Mouse (Mus musculus): Measurements from ENCODE around the gene Mindy4b-ps. TPM values are rescaled to one million over a fixed set of nuclear protein-coding genes. Genes with fewer than 3 reads are reported as not detected.
A peak's percentile ranks its signal among the peaks of the same experiment; 100 is the strongest.

Mindy4b-ps gene
- total and polyA plus RNA-seq, 2 experiments from 2014 or later, result 0.52 TPM; not detected in 1

DNA sequence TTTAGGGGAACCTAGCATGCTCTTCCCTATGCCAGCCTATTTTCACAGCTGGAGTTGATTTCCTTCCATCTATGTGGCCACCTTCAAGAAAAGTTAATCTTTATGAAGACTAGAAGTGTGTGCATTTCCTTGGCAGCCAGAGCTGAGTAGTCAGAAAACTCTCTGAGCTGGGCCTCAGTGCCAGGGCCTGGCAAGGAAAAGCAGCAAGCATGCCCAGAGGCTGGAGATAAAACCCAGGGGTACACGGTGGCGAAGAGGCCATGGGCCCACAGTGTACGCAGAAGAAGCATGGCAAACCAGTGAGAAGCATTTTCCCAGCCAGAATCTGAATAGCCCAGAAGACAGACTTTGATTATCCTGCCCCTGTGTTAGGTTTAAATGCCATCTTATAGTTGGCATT is 7.9 kb downstream of the Mindy4b-ps start:
- 78% methylated on average over 3 of the region's 3 CpGs for WGBS
- DNase-seq (ENCODE audit: low spot score), result no peak
- no peak for TF ChIP-seq CTCF (IDR thresholded peaks at IDR 0.05)
- Histone ChIP-seq H3K9me3 (ENCODE audit: low read length) (no peaks in the 10 kb centered on the region), H3K27ac (ENCODE audit: low read depth, low read length) (no peak overlapping the region), H3K9ac (replicated peaks; ENCODE audit: low read length, poor library complexity, severe bottlenecking) (no peak overlapping the region), H3K4me3 (ENCODE audit: low read depth, low read length) (no peak overlapping the region), H3K4me1 (ENCODE audit: insufficient read depth, low read length) (0 out of 2 replicates have a peak, but pooled peaks cover 4% of the 10 kb centered on the region), H3K4me2 (ENCODE audit: low read depth, low read length, poor library complexity, severe bottlenecking) (no peak overlapping the region), H3K36me3 (ENCODE audit: insufficient read depth, low read length) (no peaks in the 10 kb centered on the region), H3K27me3 (ENCODE audit: insufficient read depth, low read length) (no peaks in the 10 kb centered on the region)
- ATAC-seq (ENCODE audit: low FRiP score), result no peak

DNA sequence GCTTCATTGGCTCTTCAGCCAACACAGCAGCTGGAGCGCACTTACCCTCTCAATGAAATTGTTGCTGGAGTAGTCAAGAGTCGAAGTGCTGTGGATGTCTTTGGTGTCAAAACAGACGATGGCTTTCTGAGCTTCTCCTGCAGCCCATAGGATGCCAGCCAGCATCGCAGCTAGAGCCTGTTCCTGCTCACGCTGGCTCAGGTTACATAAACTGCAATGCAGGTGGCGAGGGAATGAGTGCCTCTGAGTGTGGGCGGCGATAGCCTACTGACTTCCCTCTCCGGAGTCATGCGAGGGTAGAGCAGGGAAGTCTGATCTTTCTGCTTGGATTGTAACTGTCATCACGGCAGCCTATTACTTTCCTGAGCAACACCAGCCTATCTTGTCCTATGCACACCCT is 11.8 kb downstream of the Mindy4b-ps start:
- no peak for TF ChIP-seq CTCF (IDR thresholded peaks at IDR 0.05)
- Histone ChIP-seq H3K27me3 (ENCODE audit: insufficient read depth, low read length) (no peaks in the 10 kb centered on the region), H3K4me2 (ENCODE audit: low read depth, low read length, poor library complexity, severe bottlenecking) (no peak overlapping the region), H3K4me3 (ENCODE audit: low read depth, low read length) (no peak overlapping the region), H3K27ac (ENCODE audit: low read depth, low read length) (no peak overlapping the region), H3K9me3 (ENCODE audit: low read length) (no peaks in the 10 kb centered on the region), H3K9ac (replicated peaks; ENCODE audit: low read length, poor library complexity, severe bottlenecking) (no peak overlapping the region), H3K4me1 (ENCODE audit: insufficient read depth, low read length) (0 out of 2 replicates have a peak, but pooled peaks cover 4% of the 10 kb centered on the region), H3K36me3 (ENCODE audit: insufficient read depth, low read length) (no peaks in the 10 kb centered on the region)
- no peak; the same call in 1 of the 2 replicates for ATAC-seq (ENCODE audit: low FRiP score)
- DNase-seq (ENCODE audit: low spot score), result no peak
- WGBS, result 71% methylated on average over 11 of the region's 11 CpGs

DNA sequence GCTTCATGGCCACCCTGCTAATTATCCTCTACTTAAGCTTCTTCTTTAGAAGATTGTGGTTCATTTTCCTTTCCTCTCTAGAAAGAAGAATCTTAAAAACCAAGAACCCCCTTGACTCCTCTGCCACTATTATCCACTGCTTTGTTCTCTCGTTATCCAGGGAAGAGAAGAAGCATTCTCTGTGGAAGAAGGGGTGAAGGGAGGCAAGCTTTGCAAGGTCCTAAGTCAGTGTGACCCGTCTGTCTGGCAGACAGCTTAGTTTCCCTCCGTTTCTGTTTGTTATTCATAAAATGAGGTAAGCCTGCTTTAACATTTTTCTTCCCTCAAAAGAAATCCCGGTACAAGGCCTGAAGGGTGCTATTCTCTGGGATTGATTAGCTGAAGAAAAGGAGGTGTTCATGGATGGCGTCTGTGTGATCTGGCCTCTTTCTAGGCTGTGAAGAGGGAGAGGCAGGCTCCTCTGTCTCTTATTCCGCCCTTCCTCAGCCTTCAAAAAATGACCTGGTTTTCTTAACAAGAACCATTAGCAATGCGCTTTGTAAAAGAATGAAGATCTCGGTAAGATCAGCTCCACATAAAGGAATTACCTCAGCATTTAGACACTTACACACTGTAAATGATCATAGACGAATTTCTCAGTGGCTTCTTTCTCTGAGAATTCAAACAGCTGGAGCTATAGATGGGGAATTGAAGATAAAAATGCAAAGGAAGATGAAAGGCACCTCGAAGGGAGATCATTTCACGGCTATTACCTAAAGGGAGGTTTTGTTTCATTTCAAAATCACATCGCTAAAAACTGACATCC is 12.8 kb downstream of the Mindy4b-ps start:
- WGBS, result 24% methylated on average over 12 of the region's 12 CpGs
- Histone ChIP-seq H3K9ac (replicated peaks; ENCODE audit: low read length, poor library complexity, severe bottlenecking) (no peak overlapping the region), H3K36me3 (ENCODE audit: insufficient read depth, low read length) (no peaks in the 10 kb centered on the region), H3K9me3 (ENCODE audit: low read length) (no peaks in the 10 kb centered on the region), H3K4me2 (ENCODE audit: low read depth, low read length, poor library complexity, severe bottlenecking) (no peak overlapping the region), H3K4me1 (ENCODE audit: insufficient read depth, low read length) (0 out of 2 replicates have a peak, but pooled peaks cover 4% of the 10 kb centered on the region), H3K27me3 (ENCODE audit: insufficient read depth, low read length) (no peaks in the 10 kb centered on the region), H3K27ac (ENCODE audit: low read depth, low read length) (peak overlapping the region; percentile 34; the same call in 1 of the 2 replicates), H3K4me3 (ENCODE audit: low read depth, low read length) (no peak overlapping the region)
- no peak for TF ChIP-seq CTCF (IDR thresholded peaks at IDR 0.05)
- ATAC-seq (ENCODE audit: low FRiP score), result peak; percentile 51
- no peak for DNase-seq (ENCODE audit: low spot score)

DNA sequence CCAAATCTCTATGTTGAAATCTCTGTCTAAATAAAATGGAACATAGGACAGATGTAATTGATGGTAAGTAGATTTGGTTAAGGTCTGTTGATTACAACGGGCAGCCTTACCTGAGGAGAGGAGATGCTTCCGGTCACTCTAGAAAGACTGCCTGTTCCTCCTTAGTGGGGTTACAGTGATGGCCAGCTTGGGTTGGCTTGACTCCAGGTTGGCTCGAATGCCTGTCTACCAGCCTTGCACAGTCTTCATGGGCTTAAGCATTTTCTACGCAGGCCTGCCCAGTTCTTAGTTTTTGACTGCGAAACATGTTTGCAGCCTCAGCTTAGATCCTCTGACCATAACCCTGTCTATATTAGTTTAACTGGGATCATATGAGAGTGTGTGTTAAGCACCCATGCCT is 13.5 kb downstream of the Mindy4b-ps start:
- Histone ChIP-seq H3K4me2 (ENCODE audit: low read depth, low read length, poor library complexity, severe bottlenecking) (no peak overlapping the region), H3K4me3 (ENCODE audit: low read depth, low read length) (no peak overlapping the region), H3K27me3 (ENCODE audit: insufficient read depth, low read length) (no peaks in the 10 kb centered on the region), H3K9ac (replicated peaks; ENCODE audit: low read length, poor library complexity, severe bottlenecking) (no peak overlapping the region), H3K4me1 (ENCODE audit: insufficient read depth, low read length) (0 out of 2 replicates have a peak, but pooled peaks cover 4% of the 10 kb centered on the region), H3K27ac (ENCODE audit: low read depth, low read length) (no peak overlapping the region), H3K36me3 (ENCODE audit: insufficient read depth, low read length) (no peaks in the 10 kb centered on the region), H3K9me3 (ENCODE audit: low read length) (no peaks in the 10 kb centered on the region)
- no peak for TF ChIP-seq CTCF (IDR thresholded peaks at IDR 0.05)
- DNase-seq (ENCODE audit: low spot score) (no peak), ATAC-seq (ENCODE audit: low FRiP score) (no peak)
- WGBS, result 82% methylated on average over 5 of the region's 5 CpGs

DNA sequence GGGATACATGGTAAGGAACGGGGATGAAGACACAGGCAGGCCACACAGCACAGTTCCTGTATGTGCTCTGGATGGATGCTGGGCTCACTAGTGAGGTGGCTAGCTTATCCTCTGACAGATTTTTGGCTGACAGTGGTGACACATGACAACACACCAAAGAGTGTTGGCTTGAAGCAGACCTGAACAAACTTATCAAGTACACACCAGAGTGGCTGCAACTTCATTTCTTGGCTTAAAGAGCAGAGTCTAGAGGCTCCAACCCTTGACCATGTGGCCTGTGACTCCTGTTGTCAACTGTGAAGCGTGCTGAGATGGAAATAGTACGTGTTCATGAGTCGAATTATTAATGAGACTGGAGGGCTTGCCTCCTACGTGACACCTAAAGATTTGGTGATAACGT is 17.4 kb downstream of the Mindy4b-ps start:
- Histone ChIP-seq H3K4me1 (ENCODE audit: insufficient read depth, low read length) (no peaks in the 10 kb centered on the region), H3K27me3 (ENCODE audit: insufficient read depth, low read length) (no peaks in the 10 kb centered on the region), H3K9me3 (ENCODE audit: low read length) (no peaks in the 10 kb centered on the region), H3K9ac (replicated peaks; ENCODE audit: low read length, poor library complexity, severe bottlenecking) (no peak overlapping the region), H3K4me3 (ENCODE audit: low read depth, low read length) (no peak overlapping the region), H3K27ac (ENCODE audit: low read depth, low read length) (no peak overlapping the region), H3K4me2 (ENCODE audit: low read depth, low read length, poor library complexity, severe bottlenecking) (no peak overlapping the region), H3K36me3 (ENCODE audit: insufficient read depth, low read length) (no peaks in the 10 kb centered on the region)
- DNase-seq (ENCODE audit: low spot score) (no peak), ATAC-seq (ENCODE audit: low FRiP score) (no peak)
- 90% methylated on average over 6 of the region's 6 CpGs for WGBS
- TF ChIP-seq CTCF (IDR thresholded peaks at IDR 0.05), result no peak

DNA sequence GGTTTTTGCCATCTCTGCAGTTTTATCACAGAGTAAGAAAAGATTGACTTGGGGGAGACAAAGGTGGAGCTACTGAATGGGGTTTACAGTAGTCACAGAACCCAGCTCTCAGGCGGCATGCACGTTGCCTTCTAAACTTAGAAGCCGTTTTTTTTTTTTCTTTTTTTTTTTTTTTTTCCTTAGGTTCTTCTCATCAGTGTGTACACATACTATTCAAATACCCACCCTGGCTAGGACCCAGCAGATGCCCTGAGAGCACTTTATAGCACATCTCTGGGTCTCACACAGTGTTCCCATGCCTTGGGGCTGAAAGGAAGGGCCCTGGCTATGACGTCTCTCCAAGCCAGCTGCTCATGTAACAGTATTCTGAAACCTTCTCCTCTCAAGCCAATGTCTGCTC is 23.4 kb downstream of the Mindy4b-ps start:
- Histone ChIP-seq H3K4me1 (ENCODE audit: insufficient read depth, low read length) (0 out of 2 replicates have a peak, but pooled peaks cover 2% of the 10 kb centered on the region), H3K9ac (replicated peaks; ENCODE audit: low read length, poor library complexity, severe bottlenecking) (no peak overlapping the region), H3K4me3 (ENCODE audit: low read depth, low read length) (no peak overlapping the region), H3K27me3 (ENCODE audit: insufficient read depth, low read length) (no peaks in the 10 kb centered on the region), H3K4me2 (ENCODE audit: low read depth, low read length, poor library complexity, severe bottlenecking) (no peak overlapping the region), H3K9me3 (ENCODE audit: low read length) (no peaks in the 10 kb centered on the region), H3K36me3 (ENCODE audit: insufficient read depth, low read length) (no peaks in the 10 kb centered on the region), H3K27ac (ENCODE audit: low read depth, low read length) (no peak overlapping the region)
- WGBS, result 69% methylated on average over 4 of the region's 4 CpGs
- ATAC-seq (ENCODE audit: low FRiP score) (no peak), DNase-seq (ENCODE audit: low spot score) (no peak)
- TF ChIP-seq CTCF (IDR thresholded peaks at IDR 0.05), result no peak

Measured in midbrain, postnatal 0 days (tissue).